Mouse (Mus musculus) retina, embryonic 14.5 days (tissue): ENCODE measurements around the gene Hsd17b2.

Experiments
- DNase-seq: peaks from one replicate; pipeline ENCODE4 v3.0.0-alpha.2; 2015; ENCODE audit warnings: low spot score

The Hsd17b2 gene

GRCm38 (mm10) chr8:117772597-117772996, 70.9 kb downstream of the Hsd17b2 start:
- no peak for DNase-seq

GRCm38 (mm10) chr8:117775626-117776025, 73.9 kb downstream of the Hsd17b2 start:
- DNase-seq = no peak

GRCm38 (mm10) chr8:117776075-117776474, 74.4 kb downstream of the Hsd17b2 start:
- DNase-seq = no peak

- DNase-seq = no peak
Observed at GRCm38 (mm10) chr8:117778531-117779322, 77.0 kb downstream of the Hsd17b2 start.

GRCm38 (mm10) chr8:117779344-117779743, 77.6 kb downstream of the Hsd17b2 start:
- no peak for DNase-seq

- DNase-seq = no peak
Observed at GRCm38 (mm10) chr8:117781375-117782129, 79.8 kb downstream of the Hsd17b2 start.

GRCm38 (mm10) chr8:117783021-117783420, 81.3 kb downstream of the Hsd17b2 start:
- no peak for DNase-seq

- DNase-seq = no peak
Observed at GRCm38 (mm10) chr8:117786428-117786827, 84.7 kb downstream of the Hsd17b2 start.

GRCm38 (mm10) chr8:117792616-117793144, 91.0 kb downstream of the Hsd17b2 start:
- DNase-seq = peak; percentile 41

GRCm38 (mm10) chr8:117794581-117794980, 92.9 kb downstream of the Hsd17b2 start:
- DNase-seq = no peak

- no peak for DNase-seq
Observed at GRCm38 (mm10) chr8:117796464-117796863, 94.8 kb downstream of the Hsd17b2 start.

GRCm38 (mm10) chr8:117798066-117798465, 96.4 kb downstream of the Hsd17b2 start:
- DNase-seq = no peak

GRCm38 (mm10) chr8:117801443-117802298, 100.0 kb downstream of the Hsd17b2 start, which contains the start of gene Mphosph6:
Gene Mphosph6 (minus strand): TSS chr8:117801943.
- peak; percentile 99 for DNase-seq

- no peak for DNase-seq
Observed at GRCm38 (mm10) chr8:117802299-117802689, 100.6 kb downstream of the Hsd17b2 start.

GRCm38 (mm10) chr8:117805419-117805818, 103.7 kb downstream of the Hsd17b2 start:
- no peak for DNase-seq
